Mouse (Mus musculus): ENCODE data around the gene Ttll6. TPM values are rescaled to one million over a fixed set of nuclear protein-coding genes. Genes with fewer than 3 reads are reported as not detected.

Gene Ttll6
- polyA plus RNA-seq, 1 experiment from 2014 or later, result 0.13 TPM

- Histone ChIP-seq H3K4me2 (ENCODE audit: low read depth, low read length) (no peak overlapping the region), H3K36me3 (ENCODE audit: control insufficient read depth, insufficient read depth) (no peaks in the 10 kb centered on the region), H3K27ac (ENCODE audit: low read length) (no peak overlapping the region), H3K9me3 (replicated peaks; ENCODE audit: control insufficient read depth, low read length) (no peaks in the 10 kb centered on the region), H3K4me1 (ENCODE audit: control insufficient read depth, insufficient read depth, low read length) (no peaks in the 10 kb centered on the region), H3K9ac (ENCODE audit: low read length) (no peak overlapping the region), H3K4me3 (ENCODE audit: low read length) (no peak overlapping the region), H3K27me3 (ENCODE audit: control insufficient read depth, insufficient read depth, low read length) (peaks cover 96% of the 10 kb centered on the region)
- ATAC-seq (replicated peaks; ENCODE audit: extremely low read depth, insufficient read depth, low FRiP score), result no peak
- 2% methylated on average over 16 of the region's 16 CpGs for WGBS
Measured at GRCm38 (mm10) chr11:96173288-96173840, 39.8 kb downstream of the Ttll6 start.

GRCm38 (mm10) chr11:96174881-96175280 lies 41.3 kb downstream of the Ttll6 start:
- Histone ChIP-seq H3K4me2 (ENCODE audit: low read depth, low read length) (no peak overlapping the region), H3K4me3 (ENCODE audit: low read length) (no peak overlapping the region), H3K9ac (ENCODE audit: low read length) (no peak overlapping the region), H3K4me1 (ENCODE audit: control insufficient read depth, insufficient read depth, low read length) (no peaks in the 10 kb centered on the region), H3K9me3 (replicated peaks; ENCODE audit: control insufficient read depth, low read length) (no peaks in the 10 kb centered on the region), H3K27ac (ENCODE audit: low read length) (no peak overlapping the region), H3K36me3 (ENCODE audit: control insufficient read depth, insufficient read depth) (no peaks in the 10 kb centered on the region), H3K27me3 (ENCODE audit: control insufficient read depth, insufficient read depth, low read length) (peaks cover 94% of the 10 kb centered on the region)
- ATAC-seq (replicated peaks; ENCODE audit: extremely low read depth, insufficient read depth, low FRiP score), result no peak
- WGBS, result 6% methylated on average over 6 of the region's 6 CpGs

GRCm38 (mm10) chr11:96175511-96175910 lies 41.9 kb downstream of the Ttll6 start:
- 3% methylated on average over 17 of the region's 17 CpGs for whole genome bisulfite sequencing
- H3K4me2 ChIP-seq (ENCODE audit: low read depth, low read length), result no peak overlapping the region
- no peaks in the 10 kb centered on the region for H3K4me1 ChIP-seq (ENCODE audit: control insufficient read depth, insufficient read depth, low read length)
- no peak overlapping the region for H3K9ac ChIP-seq (ENCODE audit: low read length)
- H3K27ac ChIP-seq (ENCODE audit: low read length), result no peak overlapping the region
- H3K4me3 ChIP-seq (ENCODE audit: low read length), result no peak overlapping the region
- ATAC-seq (replicated peaks; ENCODE audit: extremely low read depth, insufficient read depth, low FRiP score), result no peak
- peaks cover 93% of the 10 kb centered on the region for H3K27me3 ChIP-seq (ENCODE audit: control insufficient read depth, insufficient read depth, low read length)
- no peaks in the 10 kb centered on the region for H3K9me3 ChIP-seq (replicated peaks; ENCODE audit: control insufficient read depth, low read length)
- H3K36me3 ChIP-seq (ENCODE audit: control insufficient read depth, insufficient read depth), result no peaks in the 10 kb centered on the region

GRCm38 (mm10) chr11:96175951-96176530 lies 42.5 kb downstream of the Ttll6 start:
- H3K9ac ChIP-seq (ENCODE audit: low read length), result no peak overlapping the region
- no peaks in the 10 kb centered on the region for H3K9me3 ChIP-seq (replicated peaks; ENCODE audit: control insufficient read depth, low read length)
- H3K27me3 ChIP-seq (ENCODE audit: control insufficient read depth, insufficient read depth, low read length), result peaks cover 93% of the 10 kb centered on the region
- H3K4me1 ChIP-seq (ENCODE audit: control insufficient read depth, insufficient read depth, low read length), result no peaks in the 10 kb centered on the region
- H3K4me3 ChIP-seq (ENCODE audit: low read length), result no peak overlapping the region
- no peaks in the 10 kb centered on the region for H3K36me3 ChIP-seq (ENCODE audit: control insufficient read depth, insufficient read depth)
- WGBS, result 3% methylated on average over 9 of the region's 9 CpGs
- no peak overlapping the region for H3K4me2 ChIP-seq (ENCODE audit: low read depth, low read length)
- ATAC-seq (replicated peaks; ENCODE audit: extremely low read depth, insufficient read depth, low FRiP score), result no peak
- no peak overlapping the region for H3K27ac ChIP-seq (ENCODE audit: low read length)

GRCm38 (mm10) chr11:96176841-96177240 lies 43.3 kb downstream of the Ttll6 start:
- no peak overlapping the region for H3K9ac ChIP-seq (ENCODE audit: low read length)
- no peaks in the 10 kb centered on the region for H3K36me3 ChIP-seq (ENCODE audit: control insufficient read depth, insufficient read depth)
- H3K27me3 ChIP-seq (ENCODE audit: control insufficient read depth, insufficient read depth, low read length), result peaks cover 94% of the 10 kb centered on the region
- H3K4me1 ChIP-seq (ENCODE audit: control insufficient read depth, insufficient read depth, low read length), result no peaks in the 10 kb centered on the region
- WGBS, result 2% methylated on average over 10 of the region's 10 CpGs
- no peaks in the 10 kb centered on the region for H3K9me3 ChIP-seq (replicated peaks; ENCODE audit: control insufficient read depth, low read length)
- H3K4me3 ChIP-seq (ENCODE audit: low read length), result no peak overlapping the region
- no peak overlapping the region for H3K4me2 ChIP-seq (ENCODE audit: low read depth, low read length)
- ATAC-seq (replicated peaks; ENCODE audit: extremely low read depth, insufficient read depth, low FRiP score), result no peak
- no peak overlapping the region for H3K27ac ChIP-seq (ENCODE audit: low read length)

- 1% methylated on average over 27 of the region's 27 CpGs for WGBS
- H3K27me3 ChIP-seq (ENCODE audit: control insufficient read depth, insufficient read depth, low read length), result peaks cover 94% of the 10 kb centered on the region
- no peaks in the 10 kb centered on the region for H3K36me3 ChIP-seq (ENCODE audit: control insufficient read depth, insufficient read depth)
- H3K9me3 ChIP-seq (replicated peaks; ENCODE audit: control insufficient read depth, low read length), result 0 out of 2 replicates have a peak, but pooled peaks cover 1% of the 10 kb centered on the region
- no peak overlapping the region for H3K4me2 ChIP-seq (ENCODE audit: low read depth, low read length)
- H3K27ac ChIP-seq (ENCODE audit: low read length), result no peak overlapping the region
- no peak overlapping the region for H3K9ac ChIP-seq (ENCODE audit: low read length)
- H3K4me3 ChIP-seq (ENCODE audit: low read length), result no peak overlapping the region
- ATAC-seq (replicated peaks; ENCODE audit: extremely low read depth, insufficient read depth, low FRiP score), result no peak
- H3K4me1 ChIP-seq (ENCODE audit: control insufficient read depth, insufficient read depth, low read length), result no peaks in the 10 kb centered on the region
Measured at GRCm38 (mm10) chr11:96177546-96178174, 44.1 kb downstream of the Ttll6 start.

GRCm38 (mm10) chr11:96178356-96178755 lies 44.8 kb downstream of the Ttll6 start:
- no peak overlapping the region for H3K4me3 ChIP-seq (ENCODE audit: low read length)
- WGBS, result 3% methylated on average over 8 of the region's 8 CpGs
- H3K36me3 ChIP-seq (ENCODE audit: control insufficient read depth, insufficient read depth), result no peaks in the 10 kb centered on the region
- H3K9me3 ChIP-seq (replicated peaks; ENCODE audit: control insufficient read depth, low read length), result 0 out of 2 replicates have a peak, but pooled peaks cover 4% of the 10 kb centered on the region
- no peak overlapping the region for H3K9ac ChIP-seq (ENCODE audit: low read length)
- no peak overlapping the region for H3K4me2 ChIP-seq (ENCODE audit: low read depth, low read length)
- peaks cover 94% of the 10 kb centered on the region for H3K27me3 ChIP-seq (ENCODE audit: control insufficient read depth, insufficient read depth, low read length)
- no peak for ATAC-seq (replicated peaks; ENCODE audit: extremely low read depth, insufficient read depth, low FRiP score)
- H3K27ac ChIP-seq (ENCODE audit: low read length), result no peak overlapping the region
- H3K4me1 ChIP-seq (ENCODE audit: control insufficient read depth, insufficient read depth, low read length), result no peaks in the 10 kb centered on the region

GRCm38 (mm10) chr11:96178911-96179503 lies 45.4 kb downstream of the Ttll6 start:
- H3K4me2 ChIP-seq (ENCODE audit: low read depth, low read length), result no peak overlapping the region
- H3K9ac ChIP-seq (ENCODE audit: low read length), result no peak overlapping the region
- no peak for ATAC-seq (replicated peaks; ENCODE audit: extremely low read depth, insufficient read depth, low FRiP score)
- WGBS, result under 1% methylated on average over 6 of the region's 6 CpGs
- H3K9me3 ChIP-seq (replicated peaks; ENCODE audit: control insufficient read depth, low read length), result 0 out of 2 replicates have a peak, but pooled peaks cover 4% of the 10 kb centered on the region
- peaks cover 93% of the 10 kb centered on the region for H3K27me3 ChIP-seq (ENCODE audit: control insufficient read depth, insufficient read depth, low read length)
- H3K36me3 ChIP-seq (ENCODE audit: control insufficient read depth, insufficient read depth), result no peaks in the 10 kb centered on the region
- H3K27ac ChIP-seq (ENCODE audit: low read length), result no peak overlapping the region
- H3K4me1 ChIP-seq (ENCODE audit: control insufficient read depth, insufficient read depth, low read length), result no peaks in the 10 kb centered on the region
- no peak overlapping the region for H3K4me3 ChIP-seq (ENCODE audit: low read length)

- 18% methylated on average over 4 of the region's 4 CpGs for WGBS
- H3K9me3 ChIP-seq (replicated peaks; ENCODE audit: control insufficient read depth, low read length), result 0 out of 2 replicates have a peak, but pooled peaks cover 4% of the 10 kb centered on the region
- no peak for ATAC-seq (replicated peaks; ENCODE audit: extremely low read depth, insufficient read depth, low FRiP score)
Measured at GRCm38 (mm10) chr11:96181061-96181460, 47.5 kb downstream of the Ttll6 start.

More at GRCm38 (mm10) chr11:96181061-96181460, 47.5 kb downstream of the Ttll6 start:
- no peak overlapping the region for H3K4me3 ChIP-seq (ENCODE audit: low read length)
- H3K4me1 ChIP-seq (ENCODE audit: control insufficient read depth, insufficient read depth, low read length), result no peaks in the 10 kb centered on the region
- peaks cover 86% of the 10 kb centered on the region for H3K27me3 ChIP-seq (ENCODE audit: control insufficient read depth, insufficient read depth, low read length)
- no peak overlapping the region for H3K9ac ChIP-seq (ENCODE audit: low read length)
- no peak overlapping the region for H3K27ac ChIP-seq (ENCODE audit: low read length)
- no peaks in the 10 kb centered on the region for H3K36me3 ChIP-seq (ENCODE audit: control insufficient read depth, insufficient read depth)
- H3K4me2 ChIP-seq (ENCODE audit: low read depth, low read length), result no peak overlapping the region
